Mouse (Mus musculus) limb, embryonic 11.5 days (tissue): ENCODE measurements around the gene Gpat3. TPM values are rescaled to one million over a fixed set of nuclear protein-coding genes. Genes with fewer than 3 reads are reported as not detected.

ENCODE experiments used
- ATAC-seq: fragments of 200-750 bp; cut with Nextera tagmentation; 2 replicates; pipeline ENCODE4 v1.8.0; 2017; ENCODE audit warnings: low read depth; ENCODE audit not compliant: insufficient number of reproducible peaks, low FRiP score, low TSS enrichment
- DNase-seq: peaks from one replicate; pipeline ENCODE4 v3.0.0-alpha.2; 2015; ENCODE audit warnings: low spot score
- H3K27ac ChIP-seq: fragments of 300-500 bp; sonication (generic); replicated peaks from 2 replicates; pipeline ENCODE4 v1.5.1; 2014; ENCODE audit warnings: low read depth, mild to moderate bottlenecking, low read length
- H3K27me3 ChIP-seq: fragments of 300-500 bp; sonication (generic); 2 replicates; pipeline ENCODE4 v1.6.1; 2014; ENCODE audit warnings: mild to moderate bottlenecking, low read length, mixed read lengths; ENCODE audit not compliant: control insufficient read depth, insufficient read depth
- H3K36me3 ChIP-seq: fragments of 300-500 bp; sonication (generic); 2 replicates; pipeline ENCODE4 v1.6.1; 2014; ENCODE audit warnings: mild to moderate bottlenecking, low read length, moderate library complexity, mixed read lengths; ENCODE audit not compliant: control insufficient read depth, insufficient read depth
- H3K4me1 ChIP-seq: fragments of 300-500 bp; sonication (generic); 2 replicates; pipeline ENCODE4 v1.6.1; 2014; ENCODE audit warnings: low read length, mixed read lengths; ENCODE audit not compliant: control insufficient read depth, insufficient read depth
- H3K4me2 ChIP-seq: fragments of 300-500 bp; sonication (generic); 2 replicates; pipeline ENCODE4 v1.6.1; 2014; ENCODE audit warnings: low read depth, mild to moderate bottlenecking, moderate library complexity; ENCODE audit not compliant: severe bottlenecking
- H3K4me3 ChIP-seq: fragments of 300-500 bp; sonication (generic); 2 replicates; pipeline ENCODE4 v1.5.1; 2014; ENCODE audit warnings: low read depth, low read length
- H3K9ac ChIP-seq: fragments of 300-500 bp; sonication (generic); 2 replicates; pipeline ENCODE4 v1.6.1; 2014; ENCODE audit warnings: mild to moderate bottlenecking, low read length
- H3K9me3 ChIP-seq: fragments of 300-500 bp; sonication (generic); 2 replicates; pipeline ENCODE4 v1.6.1; 2016; ENCODE audit warnings: low read length; ENCODE audit not compliant: control insufficient read depth
- WGBS: fragments of 180-500 bp; shearing (Covaris S2); extraction: QIAGEN DNeasy Blood & Tissue Kit; methylation state at CpG from one replicate; pipeline ENCODE4 v1.1.7; 2014; 5-methylcytosine and 5-hydroxymethylcytosine counted together
- polyA plus RNA-seq: library from polyadenylated mRNA; unstranded; fragments of >200 nt; fragmentation: Nextera tagmentation; extraction: Ambion mirVana; gene quantifications from 2 replicates; pipeline ENCODE4 v1.2.1, GENCODE M21; 2014

The Gpat3 gene
- polyA plus RNA-seq, 1 experiment from 2014 or later, result 0.45 TPM

GRCm38 (mm10) chr5:100866183-100866582 is 20.7 kb downstream of the Gpat3 start:
- Histone ChIP-seq H3K4me3 (no peak overlapping the region), H3K4me1 (no peaks in the 10 kb centered on the region), H3K4me2 (no peak overlapping the region), H3K9me3 (no peaks in the 10 kb centered on the region), H3K36me3 (no peaks in the 10 kb centered on the region), H3K9ac (no peak overlapping the region), H3K27ac (no peak overlapping the region), H3K27me3 (no peaks in the 10 kb centered on the region)
- 77% methylated on average over 2 of the region's 2 CpGs for WGBS
- DNase-seq (no peak), ATAC-seq (no peak)

- no peaks in the 10 kb centered on the region for H3K27me3 ChIP-seq
Measured at GRCm38 (mm10) chr5:100869197-100869895, 23.8 kb downstream of the Gpat3 start.

GRCm38 (mm10) chr5:100871987-100872386 is 26.5 kb downstream of the Gpat3 start:
- no peak overlapping the region for H3K4me3 ChIP-seq
- no peak for ATAC-seq
- H3K9ac ChIP-seq, result no peak overlapping the region
- H3K9me3 ChIP-seq, result no peaks in the 10 kb centered on the region
- WGBS, result 91% methylated on average over 8 of the region's 8 CpGs
- no peak overlapping the region for H3K4me2 ChIP-seq
- DNase-seq, result no peak
- H3K27ac ChIP-seq, result no peak overlapping the region
- H3K36me3 ChIP-seq, result no peaks in the 10 kb centered on the region
- H3K4me1 ChIP-seq, result no peaks in the 10 kb centered on the region
- H3K27me3 ChIP-seq, result no peaks in the 10 kb centered on the region

More at GRCm38 (mm10) chr5:100869197-100869895, 23.8 kb downstream of the Gpat3 start:
- Histone ChIP-seq H3K27ac (no peak overlapping the region), H3K4me3 (no peak overlapping the region), H3K4me1 (no peaks in the 10 kb centered on the region), H3K9me3 (no peaks in the 10 kb centered on the region), H3K36me3 (no peaks in the 10 kb centered on the region), H3K4me2 (no peak overlapping the region), H3K9ac (no peak overlapping the region)
- ATAC-seq (no peak), DNase-seq (no peak)
- WGBS, result 77% methylated on average over 4 of the region's 4 CpGs

DNA sequence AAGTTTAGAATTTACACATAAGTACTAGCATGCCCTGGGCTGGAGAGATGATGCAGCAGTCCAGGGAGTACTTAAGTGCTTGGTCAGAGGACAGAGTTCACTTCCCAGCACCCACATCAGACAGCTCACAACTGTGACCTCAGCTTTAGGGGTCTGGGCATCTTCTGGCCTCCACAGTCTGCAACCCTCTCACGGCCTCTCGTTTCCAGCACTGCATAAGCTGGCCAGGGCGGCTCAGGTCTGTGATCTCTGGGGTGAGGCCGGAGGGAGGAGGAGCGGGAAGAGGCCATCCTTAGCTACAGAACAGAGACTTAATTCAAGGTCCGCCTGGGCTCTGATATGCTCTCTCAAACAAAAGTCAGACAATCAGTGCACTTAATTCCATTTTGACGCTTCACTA is 29.2 kb downstream of the Gpat3 start:
- ATAC-seq, result no peak

DNA sequence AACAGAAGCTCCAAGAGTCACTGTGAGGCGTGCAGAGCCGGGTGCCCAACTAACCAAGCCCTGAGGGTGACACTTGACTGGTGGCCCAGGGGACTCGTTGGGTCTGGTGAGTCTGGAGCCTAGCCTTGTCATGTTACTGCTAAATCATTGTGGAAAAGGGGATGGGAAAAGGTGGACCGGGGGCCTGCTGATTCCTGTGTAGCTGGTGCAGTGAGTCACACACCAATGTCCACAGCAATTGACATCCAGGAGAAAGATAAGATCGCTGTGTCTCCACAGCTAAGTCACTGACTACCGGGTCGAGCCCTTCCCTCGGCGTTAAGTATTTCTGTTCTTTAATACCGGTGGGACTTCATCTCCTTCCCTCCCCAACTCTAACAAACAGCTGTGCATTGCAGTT is 29.7 kb downstream of the Gpat3 start:
- Histone ChIP-seq H3K9ac (no peak overlapping the region), H3K4me3 (no peak overlapping the region), H3K27me3 (no peaks in the 10 kb centered on the region), H3K4me1 (no peaks in the 10 kb centered on the region), H3K27ac (no peak overlapping the region), H3K4me2 (no peak overlapping the region), H3K9me3 (no peaks in the 10 kb centered on the region), H3K36me3 (no peaks in the 10 kb centered on the region)
- 76% methylated on average over 10 of the region's 10 CpGs for WGBS
- ATAC-seq (no peak), DNase-seq (no peak)

More for the DNA sequence above, 29.2 kb downstream of the Gpat3 start:
- no peak for DNase-seq
- Histone ChIP-seq H3K4me2 (no peak overlapping the region), H3K4me3 (no peak overlapping the region), H3K9me3 (no peaks in the 10 kb centered on the region), H3K36me3 (no peaks in the 10 kb centered on the region), H3K4me1 (no peaks in the 10 kb centered on the region), H3K9ac (no peak overlapping the region), H3K27ac (no peak overlapping the region), H3K27me3 (no peaks in the 10 kb centered on the region)
- 59% methylated on average over 7 of the region's 7 CpGs for WGBS

DNA sequence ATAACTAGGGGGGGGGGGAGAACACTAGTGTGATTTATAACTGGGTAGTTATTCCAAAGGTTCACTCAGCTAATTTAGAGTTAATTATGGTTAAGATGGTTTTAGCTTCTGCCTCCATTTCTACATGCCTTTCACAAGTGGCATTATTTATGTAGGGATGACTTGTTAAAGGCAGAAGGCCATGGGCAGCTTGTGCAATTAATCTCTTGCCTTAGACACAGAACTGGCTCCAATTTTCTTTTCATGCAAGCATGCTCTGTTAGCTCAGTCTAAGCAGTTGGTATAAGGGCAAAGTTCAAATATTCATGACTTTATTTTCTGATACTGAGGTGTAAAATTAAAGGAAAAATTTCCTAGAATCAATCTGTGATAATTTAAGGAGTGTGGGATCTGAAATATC is 31.5 kb downstream of the Gpat3 start:
- Histone ChIP-seq H3K9ac (no peak overlapping the region), H3K9me3 (no peaks in the 10 kb centered on the region), H3K4me1 (no peaks in the 10 kb centered on the region), H3K27ac (no peak overlapping the region), H3K36me3 (no peaks in the 10 kb centered on the region), H3K4me3 (no peak overlapping the region), H3K27me3 (no peaks in the 10 kb centered on the region), H3K4me2 (no peak overlapping the region)
- no peak for ATAC-seq
- DNase-seq, result no peak

DNA sequence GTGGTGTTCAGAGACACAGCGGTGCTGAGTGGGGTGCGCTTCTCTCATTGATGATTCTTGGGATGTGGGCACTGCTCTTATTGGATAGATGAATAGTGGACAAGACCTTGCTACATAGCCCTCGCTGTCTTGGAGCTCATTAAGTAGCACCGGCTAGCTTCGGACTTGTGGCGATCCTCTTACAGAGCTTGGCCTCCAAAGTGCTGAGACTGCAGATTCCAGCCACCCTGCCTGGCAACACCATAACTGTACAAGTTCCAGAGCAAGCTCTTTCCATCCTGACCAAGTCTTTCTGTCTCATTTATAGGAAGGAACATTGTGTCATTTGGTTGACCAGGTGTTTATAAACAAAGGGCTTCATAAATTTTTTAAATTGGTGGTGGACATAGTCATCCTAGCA is 39.7 kb downstream of the Gpat3 start:
- 88% methylated on average over 6 of the region's 6 CpGs for WGBS
- no peaks in the 10 kb centered on the region for H3K4me1 ChIP-seq
- no peak for DNase-seq
- no peak overlapping the region for H3K4me3 ChIP-seq
- no peaks in the 10 kb centered on the region for H3K9me3 ChIP-seq
- H3K4me2 ChIP-seq, result no peak overlapping the region
- ATAC-seq, result no peak
- H3K36me3 ChIP-seq, result no peaks in the 10 kb centered on the region
- no peak overlapping the region for H3K9ac ChIP-seq
- H3K27ac ChIP-seq, result no peak overlapping the region
- no peaks in the 10 kb centered on the region for H3K27me3 ChIP-seq

- no peak for DNase-seq
Measured at GRCm38 (mm10) chr5:100886331-100886988, 40.9 kb downstream of the Gpat3 start.

More at GRCm38 (mm10) chr5:100886331-100886988, 40.9 kb downstream of the Gpat3 start:
- ATAC-seq, result no peak
- Histone ChIP-seq H3K4me3 (no peak overlapping the region), H3K9ac (no peak overlapping the region), H3K27ac (no peak overlapping the region), H3K9me3 (no peaks in the 10 kb centered on the region), H3K27me3 (no peaks in the 10 kb centered on the region), H3K4me2 (no peak overlapping the region), H3K4me1 (no peaks in the 10 kb centered on the region), H3K36me3 (no peaks in the 10 kb centered on the region)
- 78% methylated on average over 7 of the region's 7 CpGs for WGBS
